Mouse (Mus musculus) cortical plate, adult 2 months (tissue): ENCODE results near the gene Nol6. TPM values are rescaled to one million over a fixed set of nuclear protein-coding genes. Genes with fewer than 3 reads are reported as not detected.

Source experiments
- H3K27ac ChIP-seq: fragments of 200-500 bp; 2 replicates; pipeline ENCODE4 v1.5.1; 2012; ENCODE audit warnings: low read length, control low read depth, inconsistent platforms; ENCODE audit not compliant: insufficient read depth
- H3K4me1 ChIP-seq: fragments of 200-500 bp; 2 replicates; pipeline ENCODE4 v1.6.1; 2011; ENCODE audit warnings: low read length; ENCODE audit not compliant: control insufficient read depth, insufficient read depth
- H3K4me3 ChIP-seq: fragments of 200-500 bp; 2 replicates; pipeline ENCODE4 v1.5.1; 2011; ENCODE audit warnings: mild to moderate bottlenecking, low read length, control low read depth; ENCODE audit not compliant: insufficient read depth
- CTCF ChIP-seq: fragments of 200-500 bp; IDR thresholded peaks from 2 replicates; pipeline ENCODE4 v1.5.1; 2011; ENCODE audit warnings: mild to moderate bottlenecking, control low read depth, low read length; ENCODE audit not compliant: insufficient read depth; ENCODE audit errors: extremely low read depth
- POLR2A ChIP-seq: fragments of 200-500 bp; IDR thresholded peaks from 2 replicates; pipeline ENCODE4 v1.6.1; 2011; ENCODE audit warnings: mild to moderate bottlenecking, low read length, control low read depth; ENCODE audit not compliant: insufficient read depth; ENCODE audit errors: extremely low read depth
- polyA plus RNA-seq: library from polyadenylated mRNA; depleted of rRNA; stranded (reverse); fragments of >200 nt; gene quantifications from 2 replicates; pipeline ENCODE4 v1.2.3, GENCODE M21; 2012

The Nol6 gene
- polyA plus RNA-seq, 1 experiment: 73.4 TPM

DNA sequence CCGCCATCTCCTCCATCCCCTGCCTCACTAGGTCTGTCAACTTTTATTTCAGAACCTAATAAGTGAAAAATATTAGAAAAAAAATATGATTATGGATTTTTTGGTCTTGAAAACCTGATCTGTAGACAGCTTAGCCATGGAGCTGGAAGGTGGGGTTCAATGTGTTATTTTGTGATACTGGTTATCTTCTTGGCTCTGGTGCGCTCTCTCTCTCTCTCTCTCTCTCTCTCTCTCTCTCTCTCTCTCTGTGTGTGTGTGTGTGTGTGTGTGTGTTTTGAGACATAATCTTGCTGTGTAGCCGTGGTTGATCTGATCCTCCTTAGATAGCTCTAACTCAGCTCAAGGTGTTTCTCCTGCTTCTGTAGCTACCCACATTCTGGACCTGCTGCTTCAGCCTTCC lies 5.6 kb upstream of the Nol6 start:
- H3K4me3 ChIP-seq: no peak overlapping the region
- no peak overlapping the region for H3K27ac ChIP-seq
- TF ChIP-seq CTCF (no peak), POLR2A (no peak)
- no peaks in the 10 kb centered on the region for H3K4me1 ChIP-seq

DNA sequence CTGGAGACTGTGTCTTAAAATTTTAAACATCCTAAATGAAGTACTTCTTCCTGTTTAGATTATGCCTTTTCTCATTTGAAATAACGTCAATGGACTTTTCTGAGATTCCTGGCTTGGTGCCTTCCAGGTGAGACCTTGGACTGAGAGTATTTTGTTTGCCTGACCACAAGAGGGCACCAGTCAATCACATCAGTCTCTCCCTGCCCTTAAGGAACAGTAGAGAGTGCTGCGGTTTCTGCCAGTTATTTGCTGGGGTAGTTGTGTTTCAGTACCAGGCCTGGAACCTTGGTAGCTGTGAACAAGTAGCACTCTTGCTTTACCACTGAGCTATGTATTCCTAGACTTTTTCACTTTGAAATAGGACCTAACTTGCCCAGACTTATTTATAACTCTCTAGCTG lies 5.2 kb upstream of the Nol6 start:
- TF ChIP-seq CTCF: peak; percentile 93
- no peak for TF ChIP-seq POLR2A
- H3K27ac ChIP-seq: no peak overlapping the region
- H3K4me3 ChIP-seq: no peak overlapping the region
- no peaks in the 10 kb centered on the region for H3K4me1 ChIP-seq

DNA sequence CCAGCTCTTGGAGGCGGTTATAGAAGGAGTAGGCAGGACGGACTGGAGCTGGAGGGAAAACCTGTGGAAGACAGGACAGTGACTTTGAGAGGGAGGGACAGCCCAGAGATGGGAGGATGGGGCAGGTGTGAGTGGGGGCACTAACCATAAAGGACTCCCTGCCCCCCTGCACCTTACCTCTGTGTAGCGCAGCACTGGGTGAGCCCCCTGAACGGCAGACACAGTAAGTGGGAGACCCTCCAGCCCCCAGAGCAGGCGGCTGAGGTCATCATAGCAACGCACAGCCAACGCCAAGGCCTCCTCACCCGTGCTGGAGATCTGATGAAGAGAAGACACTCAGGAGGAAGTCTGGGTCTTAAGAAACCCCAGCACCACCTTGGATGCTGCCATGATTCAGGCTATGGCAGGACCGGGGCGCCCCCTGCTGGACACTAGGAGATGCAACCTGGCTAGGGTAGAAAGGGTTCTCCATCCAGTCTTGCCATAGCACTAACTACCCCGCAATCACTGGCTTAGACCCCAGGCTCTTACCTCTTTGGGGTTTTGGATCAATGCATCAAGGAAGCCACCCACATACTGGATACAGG lies 5.5 kb downstream of the Nol6 start:
- Histone ChIP-seq H3K27ac (no peak overlapping the region), H3K4me3 (no peak overlapping the region), H3K4me1 (no peaks in the 10 kb centered on the region)
- TF ChIP-seq POLR2A (no peak), CTCF (peak; percentile 63)

DNA sequence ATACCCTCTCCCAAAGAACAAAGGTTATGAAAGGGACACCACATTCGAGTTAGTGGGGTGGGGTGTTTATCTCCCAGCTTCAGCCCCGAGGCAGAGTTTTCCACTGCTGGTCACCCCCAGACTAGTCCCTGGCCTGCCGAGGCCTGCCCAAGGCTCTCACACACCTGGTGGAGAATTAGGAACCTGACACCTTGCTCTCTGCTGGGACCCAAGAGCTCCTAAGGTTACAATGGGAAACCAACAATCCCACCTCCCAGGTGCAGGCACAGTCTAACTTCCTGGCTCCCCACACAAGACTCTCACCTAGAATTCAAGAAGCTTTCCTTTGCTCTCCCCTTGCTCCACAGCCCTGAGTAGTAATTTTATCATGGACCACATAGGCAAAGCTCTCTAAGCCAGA lies 7.4 kb downstream of the Nol6 start:
- no peak overlapping the region for H3K27ac ChIP-seq
- H3K4me3 ChIP-seq: no peak overlapping the region
- TF ChIP-seq CTCF (no peak), POLR2A (no peak)
- no peaks in the 10 kb centered on the region for H3K4me1 ChIP-seq

DNA sequence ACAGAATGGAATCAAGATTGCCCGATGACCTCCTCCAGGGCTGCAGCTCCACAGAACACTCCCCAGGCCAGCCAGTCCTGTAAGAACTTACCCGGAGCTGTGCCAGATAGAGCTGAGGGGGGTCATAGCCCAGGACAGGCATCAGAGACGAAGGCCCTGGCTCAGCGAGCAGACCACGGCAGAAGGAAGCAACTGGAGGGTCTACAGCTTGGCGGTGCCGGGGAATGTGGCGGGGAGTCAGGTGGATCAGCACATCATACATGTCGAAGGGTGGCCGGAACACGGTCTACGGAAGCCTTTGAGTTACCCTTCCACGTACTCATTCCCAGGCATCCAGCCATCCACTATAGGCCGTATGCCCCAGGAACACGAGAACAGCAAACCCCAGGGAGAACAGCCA lies 8.5 kb downstream of the Nol6 start:
- no peaks in the 10 kb centered on the region for H3K4me1 ChIP-seq
- no peak overlapping the region for H3K27ac ChIP-seq
- TF ChIP-seq CTCF (no peak), POLR2A (no peak)
- H3K4me3 ChIP-seq: no peak overlapping the region

DNA sequence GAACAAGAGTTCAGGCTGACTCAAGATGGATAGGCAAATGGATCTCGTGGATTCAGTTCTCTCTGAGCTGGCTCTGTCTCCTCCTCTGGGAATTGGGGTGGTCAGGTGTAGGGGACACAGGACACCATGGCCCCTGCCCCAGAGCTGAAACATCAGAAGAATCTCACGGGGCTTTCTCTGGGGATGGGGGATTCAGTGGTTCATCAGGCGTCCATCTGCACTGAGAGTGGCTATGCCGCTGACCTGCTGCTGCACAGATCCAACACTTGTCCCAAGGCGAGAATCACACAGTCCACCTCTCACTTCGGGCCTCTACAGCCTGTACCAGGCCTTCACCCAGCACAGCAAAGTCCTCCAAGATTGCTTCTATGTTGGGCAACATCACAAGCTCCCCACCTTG lies 9.2 kb downstream of the Nol6 start:
- Histone ChIP-seq H3K27ac (no peak overlapping the region), H3K4me1 (no peaks in the 10 kb centered on the region), H3K4me3 (no peak overlapping the region)
- TF ChIP-seq CTCF (no peak), POLR2A (no peak)

DNA sequence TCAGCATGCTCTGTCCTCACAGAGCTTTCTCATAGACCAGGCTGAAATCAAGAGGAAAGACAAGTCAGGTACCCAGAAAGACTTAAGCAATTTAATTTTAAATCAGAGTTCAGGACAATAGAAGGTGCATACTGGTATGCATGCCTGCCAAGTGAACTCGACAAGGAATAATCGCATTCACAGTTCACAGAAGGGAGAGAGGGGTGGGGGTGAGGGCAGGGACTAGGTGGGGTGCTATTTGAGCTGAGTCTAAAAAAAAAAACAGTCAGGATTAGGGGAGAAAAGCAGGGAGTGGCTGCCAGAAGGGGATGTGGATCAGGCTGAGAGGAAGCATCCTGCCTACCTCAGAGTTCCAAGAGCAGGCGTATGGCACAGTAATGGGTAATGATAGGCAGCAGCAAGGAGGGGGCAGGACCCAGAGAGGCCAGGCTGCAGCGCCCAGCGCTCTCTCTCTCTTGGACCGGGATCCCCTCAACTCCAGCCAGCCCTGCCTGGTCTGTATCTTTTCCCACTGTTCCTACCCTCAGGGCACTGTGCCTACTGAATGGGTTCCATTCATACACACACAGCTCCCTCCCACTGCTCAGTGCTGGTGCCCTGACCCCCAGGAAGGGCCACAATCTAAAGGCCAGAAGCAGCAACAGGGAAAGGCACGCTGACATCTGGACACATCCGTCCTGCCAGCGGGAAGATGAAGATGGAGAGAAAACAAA lies 9.7 kb downstream of the Nol6 start:
- Histone ChIP-seq H3K4me1 (no peaks in the 10 kb centered on the region), H3K27ac (no peak overlapping the region), H3K4me3 (no peak overlapping the region)
- no peak for TF ChIP-seq POLR2A
- no peak for TF ChIP-seq CTCF

DNA sequence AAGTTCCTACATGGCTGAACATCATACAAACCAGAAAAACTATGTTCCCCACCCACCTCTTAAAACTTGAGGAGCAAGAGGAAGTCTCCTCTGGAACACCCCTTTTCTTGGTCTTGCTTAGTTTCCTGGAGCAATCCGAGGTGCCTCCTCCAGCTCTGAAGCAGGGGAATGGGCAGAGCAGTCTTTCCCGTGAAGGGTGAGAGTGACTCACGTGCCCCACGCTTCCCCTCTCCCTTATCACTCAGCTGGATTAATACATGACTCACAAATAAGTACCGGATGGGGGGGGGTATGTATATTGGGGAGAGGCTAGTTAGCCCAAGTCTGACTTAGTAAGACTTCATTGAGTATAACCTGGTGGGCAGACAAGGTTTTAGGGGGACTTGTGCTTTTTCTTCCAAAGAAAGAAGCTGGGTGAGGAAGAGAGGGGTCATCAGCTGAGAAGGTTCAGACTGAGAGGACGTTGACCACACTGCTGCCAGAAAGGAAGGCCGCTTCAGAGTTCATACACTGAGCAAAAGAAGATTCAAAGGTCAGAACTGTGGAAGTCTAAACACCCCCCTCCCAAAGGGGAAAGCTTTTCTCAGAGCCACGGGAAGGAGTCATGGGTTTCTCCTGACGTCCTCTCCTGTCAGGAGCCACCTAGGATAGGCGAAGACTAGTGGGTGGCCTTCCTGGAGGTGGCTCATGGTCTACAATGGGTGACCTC lies 15.4 kb downstream of the Nol6 start:
- Histone ChIP-seq H3K4me1 (no peaks in the 10 kb centered on the region), H3K4me3 (no peak overlapping the region), H3K27ac (no peak overlapping the region)
- TF ChIP-seq CTCF (no peak), POLR2A (no peak)

DNA sequence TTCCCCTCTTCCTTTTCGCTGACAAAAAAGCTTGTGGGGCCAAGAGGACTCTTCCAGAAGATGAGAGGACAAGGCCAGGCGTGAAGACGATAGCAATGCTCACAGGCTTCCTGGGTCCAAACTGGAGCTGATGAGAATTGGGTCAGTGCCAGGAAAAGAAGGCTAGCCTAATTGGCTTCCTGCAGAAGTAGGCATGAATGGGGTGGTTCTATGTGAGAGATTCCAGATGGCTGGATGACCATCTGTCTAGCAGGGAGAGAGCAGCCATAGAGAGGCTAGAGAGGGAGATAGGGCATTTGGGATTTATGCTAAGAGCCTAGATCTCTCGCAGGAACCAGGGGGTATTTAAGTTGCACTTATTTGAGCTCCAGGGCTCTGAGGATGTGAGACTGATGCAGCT lies 16.8 kb downstream of the Nol6 start:
- no peak overlapping the region for H3K27ac ChIP-seq
- TF ChIP-seq POLR2A (no peak), CTCF (no peak)
- no peak overlapping the region for H3K4me3 ChIP-seq
- H3K4me1 ChIP-seq: no peaks in the 10 kb centered on the region

DNA sequence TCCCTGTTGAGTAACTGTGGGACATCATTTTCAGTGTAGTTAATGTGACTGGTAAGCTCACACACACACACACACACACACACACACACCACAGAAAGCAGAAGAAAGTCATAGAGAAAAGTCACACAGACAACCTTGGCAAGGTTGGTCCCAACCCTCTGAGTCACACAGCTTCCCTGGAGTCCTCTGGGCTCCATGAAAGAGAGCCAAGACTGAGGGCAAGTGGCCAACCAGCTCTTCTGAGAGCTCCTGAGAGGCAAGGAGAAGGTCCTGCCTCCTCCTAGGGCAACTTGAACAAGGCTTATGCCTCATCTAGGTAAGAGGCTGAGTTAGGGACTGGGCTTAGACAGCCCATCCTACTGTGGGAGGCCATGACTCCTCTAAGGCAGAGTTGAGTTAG lies 21.4 kb downstream of the Nol6 start:
- Histone ChIP-seq H3K4me3 (no peak overlapping the region), H3K4me1 (peaks cover 1% of the 10 kb centered on the region; the same call in 1 of the 2 replicates), H3K27ac (no peak overlapping the region)
- TF ChIP-seq CTCF: no peak
- no peak for TF ChIP-seq POLR2A
